Mouse (Mus musculus) CD8-positive naive resting alpha-beta T cell, adult 2 months (primary cell): ENCODE results near the gene Lime1.

Experiments used
- DNase-seq, 2 experiments: peaks; one replicate each; pipeline ENCODE4 v3.0.0; 2022; ENCODE audit warnings: low read depth in 2 of 2, low spot score in 2 of 2

Gene Lime1

GRCm38 (mm10) chr2:181379778-181380177 lies at the start of gene Lime1:
Gene Lime1, plus strand, starts transcription at chr2:181380078.
- no peak for DNase-seq

GRCm38 (mm10) chr2:181332542-181332941 lies 47.3 kb upstream of the Lime1 start:
- DNase-seq: no peak

DNA sequence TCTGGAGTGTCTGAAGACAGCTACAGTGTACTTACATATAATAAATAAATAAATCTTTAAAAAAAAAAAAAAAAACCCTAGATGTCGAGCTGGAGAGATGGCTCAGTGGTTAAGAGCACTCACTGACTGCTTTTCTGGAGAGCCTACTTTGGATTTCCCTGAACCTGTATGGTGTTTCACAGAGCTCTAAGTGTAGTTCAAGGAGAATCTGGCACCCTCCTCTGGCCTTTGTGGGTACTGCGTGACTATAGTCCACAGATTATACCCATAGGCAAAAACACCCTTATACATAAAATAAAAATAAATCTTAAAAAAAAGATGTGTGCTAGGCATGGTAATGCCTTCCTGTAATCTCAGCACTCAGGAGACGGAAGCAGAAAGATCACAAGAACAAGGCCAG lies 45.9 kb upstream of the Lime1 start:
- DNase-seq: peak; percentile 60 to 81

DNA sequence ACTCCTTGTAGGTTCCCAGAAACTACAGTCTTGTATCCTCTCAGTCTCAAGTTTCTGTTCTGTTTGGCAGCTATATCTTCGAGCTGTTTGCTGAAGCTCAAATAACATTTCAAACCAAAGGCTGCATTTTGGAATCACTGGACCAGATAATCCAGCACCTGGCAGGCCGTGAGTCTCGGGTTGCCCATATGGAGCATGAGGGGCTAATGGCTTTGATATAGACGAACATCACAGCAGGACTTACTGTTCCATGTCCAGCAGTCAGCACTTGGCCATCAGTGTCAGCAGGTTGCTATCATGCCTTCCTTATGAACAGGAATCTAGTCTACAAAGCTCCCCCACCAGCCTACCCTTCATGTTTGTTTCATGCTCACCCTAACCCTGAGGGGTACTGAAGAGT lies 39.5 kb upstream of the Lime1 start:
- DNase-seq: no peak

DNA sequence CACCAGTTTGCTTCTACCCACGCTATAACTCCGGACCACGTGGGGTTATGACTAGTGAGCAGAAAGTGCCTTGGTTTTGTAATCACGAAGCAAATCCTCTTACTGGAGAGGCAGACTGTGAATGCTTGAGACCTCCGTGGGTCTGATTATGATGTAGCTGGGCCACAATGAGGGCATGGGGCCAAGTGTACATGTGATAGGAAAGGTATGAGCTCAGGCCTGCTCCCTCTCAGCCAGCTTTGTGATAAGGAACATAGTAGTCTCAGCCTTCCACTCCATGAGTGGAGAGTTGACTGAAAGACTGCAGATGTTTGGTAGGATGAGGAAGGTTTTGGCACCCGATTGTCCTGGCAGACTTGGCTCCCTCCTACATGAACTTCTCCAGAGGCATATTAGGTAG lies 37.1 kb upstream of the Lime1 start:
- no peak for DNase-seq

DNA sequence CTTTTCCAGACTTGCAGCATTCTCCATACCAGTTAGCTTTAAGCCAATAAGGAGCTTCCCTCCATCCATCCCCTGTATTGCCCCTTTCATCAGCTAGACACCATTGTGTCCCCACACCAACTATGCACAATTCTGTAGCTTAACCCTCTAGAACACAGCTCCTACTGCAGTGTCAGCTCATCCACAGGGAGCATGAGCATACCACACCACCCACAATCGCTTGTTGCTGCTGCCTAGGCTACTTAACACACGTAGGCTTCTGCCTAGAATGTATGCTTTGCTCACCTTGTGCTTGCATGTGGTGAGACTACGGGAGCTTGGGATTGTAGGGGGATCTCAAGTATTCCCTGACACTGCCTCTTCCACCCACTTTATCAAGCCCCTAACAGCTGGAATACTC lies 23.1 kb upstream of the Lime1 start:
- DNase-seq: no peak

DNA sequence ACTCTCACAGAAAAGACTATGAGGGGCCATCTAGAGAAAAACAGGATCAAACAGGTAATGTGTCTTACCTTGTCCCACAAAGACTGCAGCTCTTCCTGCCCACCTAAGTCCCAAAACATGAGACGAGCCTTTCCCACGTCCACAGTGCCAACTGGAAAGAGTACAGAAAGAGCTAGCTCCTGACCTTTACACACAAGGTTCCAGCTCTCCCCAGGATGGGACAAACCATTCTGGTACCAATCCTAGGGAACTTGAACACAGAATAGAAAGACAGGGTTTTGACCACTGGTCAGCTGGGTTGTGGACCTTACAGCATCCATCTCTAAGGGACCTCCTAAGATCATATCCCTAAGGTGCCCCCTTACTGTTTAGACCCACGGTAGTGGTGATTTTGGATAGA lies 15.9 kb upstream of the Lime1 start:
- no peak for DNase-seq

GRCm38 (mm10) chr2:181364487-181364859 lies 15.4 kb upstream of the Lime1 start:
- no peak for DNase-seq

GRCm38 (mm10) chr2:181364860-181365596 lies 14.8 kb upstream of the Lime1 start, which contains the start of the genes Zgpat and Arfrp1:
Gene Zgpat, plus strand, starts transcription at chr2:181364928.
Gene Arfrp1, minus strand, starts transcription at chr2:181365404.
- DNase-seq: peak; percentile 72

DNA sequence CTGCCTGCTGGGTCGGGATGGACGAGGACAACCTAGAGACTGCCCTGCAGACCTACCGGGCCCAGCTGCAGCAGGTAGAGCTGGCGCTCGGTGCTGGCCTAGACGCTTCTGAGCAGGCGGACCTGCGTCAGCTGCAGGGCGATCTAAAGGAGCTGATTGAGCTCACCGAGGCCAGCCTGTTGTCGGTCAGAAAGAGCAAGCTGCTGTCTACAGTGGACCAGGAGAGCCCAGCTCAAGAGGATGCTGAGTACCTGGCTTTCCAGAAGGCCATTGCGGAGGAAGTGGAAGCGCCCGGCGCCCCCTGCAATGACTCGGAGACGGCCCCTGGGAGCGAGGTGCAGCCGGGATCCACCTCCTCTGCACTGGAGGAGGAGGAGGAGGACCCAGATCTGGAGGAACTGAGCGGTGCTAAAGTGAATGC lies 14.2 kb upstream of the Lime1 start:
- DNase-seq: peak in 1 of 2 experiments; percentile 19

- no peak for DNase-seq
Observed at GRCm38 (mm10) chr2:181370001-181370400, 9.9 kb upstream of the Lime1 start.

DNA sequence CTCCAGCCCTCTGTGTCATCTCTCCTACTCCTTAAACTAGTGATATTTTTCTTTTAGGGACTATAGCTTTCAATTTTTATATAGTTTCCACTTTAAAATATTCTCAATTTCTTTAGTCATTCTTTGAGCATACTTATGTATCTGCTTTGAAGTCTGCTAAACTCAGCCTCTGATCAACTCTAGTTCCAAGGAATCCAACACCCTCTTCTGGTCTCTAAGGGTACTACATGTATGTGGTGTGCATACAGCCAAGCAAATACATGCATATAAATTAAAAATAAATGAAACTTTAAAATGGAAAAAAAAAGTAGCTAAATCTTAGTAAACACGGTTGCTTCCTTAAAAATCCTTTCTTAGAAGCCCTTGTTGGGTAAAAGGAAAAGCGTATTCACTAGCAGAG lies 4.1 kb upstream of the Lime1 start:
- DNase-seq: peak; percentile 46 to 68

DNA sequence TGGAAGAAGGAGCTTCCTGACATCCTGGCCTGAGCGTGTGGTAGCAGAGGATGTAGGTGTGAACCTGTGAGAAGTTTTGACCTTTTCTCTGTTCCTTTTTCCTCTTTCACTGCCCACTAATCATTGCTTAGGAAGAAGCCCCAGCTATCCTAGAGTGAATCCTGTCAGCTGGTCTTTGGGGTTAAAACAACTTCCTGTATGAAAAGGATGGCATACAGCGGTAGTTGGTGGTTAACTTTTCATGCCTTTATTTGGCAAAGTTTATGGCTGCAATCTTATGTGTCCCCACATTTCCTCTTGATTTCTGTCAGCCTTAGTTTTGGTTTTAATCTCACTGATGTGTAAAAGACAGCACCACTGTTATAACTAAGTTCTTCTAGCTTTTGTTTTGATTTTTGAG lies 2.6 kb upstream of the Lime1 start:
- peak in 1 of 2 experiments; percentile 35 for DNase-seq

- DNase-seq: no peak
Observed at GRCm38 (mm10) chr2:181378701-181379100, 1.2 kb upstream of the Lime1 start.

- no peak for DNase-seq
Observed at GRCm38 (mm10) chr2:181380251-181380650, 373 bp downstream of the Lime1 start.

- peak; percentile 50 to 65 for DNase-seq
Observed at GRCm38 (mm10) chr2:181381107-181381506, 1.2 kb downstream of the Lime1 start.

DNA sequence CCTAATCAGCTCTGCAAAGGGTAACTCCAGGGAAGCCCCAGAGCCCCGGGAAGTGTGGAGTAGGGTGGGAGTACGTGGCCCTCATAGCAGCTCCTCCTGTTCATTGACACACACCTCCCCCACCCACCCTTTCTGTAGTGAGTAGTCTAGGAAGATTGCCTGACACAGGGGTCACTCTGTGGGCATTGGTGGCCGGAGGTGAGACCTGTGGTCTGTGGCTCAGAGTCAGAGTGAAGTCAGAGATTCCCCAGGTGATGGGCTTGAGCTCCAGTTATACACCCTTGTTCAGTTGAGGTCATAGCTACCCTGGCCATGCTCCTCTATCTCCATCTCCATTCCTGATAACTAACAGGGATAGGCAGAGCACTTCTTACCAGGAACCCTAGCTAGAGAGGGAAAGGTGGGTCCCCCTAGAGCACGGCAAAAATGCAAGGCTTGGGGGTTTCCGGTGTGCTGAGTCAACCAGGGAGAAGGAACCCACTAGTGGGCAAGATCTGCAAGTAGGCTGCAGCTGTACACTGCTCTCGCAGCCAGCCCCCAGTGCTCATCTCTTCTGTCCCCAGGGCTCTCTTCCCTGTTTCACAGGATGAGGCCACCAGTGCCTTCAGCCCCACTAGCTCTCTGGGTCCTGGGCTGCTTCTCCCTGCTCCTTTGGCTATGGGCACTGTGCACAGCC lies 1.9 kb downstream of the Lime1 start:
- no peak for DNase-seq

- DNase-seq: no peak
Observed at GRCm38 (mm10) chr2:181384463-181384862, 4.6 kb downstream of the Lime1 start.

- DNase-seq: no peak
Observed at GRCm38 (mm10) chr2:181384919-181385391, 5.1 kb downstream of the Lime1 start.

DNA sequence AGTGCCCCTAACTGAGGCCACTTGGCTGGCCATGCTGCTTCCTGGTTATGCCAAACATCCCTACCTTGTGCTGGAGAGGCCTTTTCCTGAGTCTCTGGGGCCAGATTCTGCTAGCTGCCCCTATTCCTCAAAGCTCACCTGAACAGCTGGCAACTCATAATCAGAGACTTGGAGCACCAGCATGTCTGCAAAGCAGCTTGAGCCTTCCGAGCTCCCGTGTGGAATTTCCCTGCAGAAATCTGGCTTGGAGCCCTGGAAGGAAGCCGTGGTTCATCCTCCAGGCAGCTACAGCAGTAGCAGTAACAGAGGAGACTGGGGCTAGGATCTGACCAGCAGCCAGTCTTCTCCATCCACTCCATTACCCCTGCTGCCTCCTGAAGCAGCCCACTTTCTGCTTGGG lies 6.0 kb downstream of the Lime1 start:
- DNase-seq: no peak

DNA sequence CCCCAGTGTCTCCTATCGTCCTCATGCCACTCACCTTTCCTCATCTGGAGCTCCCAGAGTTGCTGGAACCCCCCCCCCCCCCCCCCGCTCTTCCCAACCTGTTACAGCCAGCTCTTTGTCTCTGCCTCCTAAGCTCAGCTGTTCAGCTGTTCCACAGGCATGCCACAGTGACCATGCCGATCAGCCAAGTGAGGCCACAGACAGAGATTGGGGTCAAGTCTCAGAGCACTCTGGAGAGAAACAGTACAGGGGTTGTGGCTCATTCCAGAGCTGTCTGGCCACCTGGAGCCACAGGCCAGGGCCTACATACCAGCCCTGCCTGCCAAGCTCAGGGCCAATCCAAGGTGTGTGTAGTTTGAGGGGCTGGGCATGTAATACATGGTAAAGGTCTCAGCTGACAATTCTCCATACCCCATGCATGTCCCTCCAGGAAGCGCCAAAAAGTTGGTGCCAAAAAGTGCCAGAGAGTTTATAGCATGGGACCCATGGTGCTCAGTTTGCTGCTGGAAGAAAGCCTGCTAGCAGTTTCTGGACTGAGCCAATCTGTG lies 6.9 kb downstream of the Lime1 start:
- DNase-seq: no peak
